Mouse (Mus musculus): ENCODE data around the gene Smyd4. TPM values are rescaled to one million over a fixed set of nuclear protein-coding genes. Genes with fewer than 3 reads are reported as not detected.

The Smyd4 gene
- polyA plus RNA-seq, 1 experiment from 2014 or later, result 13.9 TPM

- no peaks in the 10 kb centered on the region for H3K9me3 ChIP-seq (ENCODE audit: control insufficient read depth, low read length)
- 88% methylated on average over 9 of the region's 9 CpGs for WGBS
- ATAC-seq (ENCODE audit: low FRiP score), result no peak
Observed at GRCm38 (mm10) chr11:75429019-75429705, 80.9 kb downstream of the Smyd4 start.

GRCm38 (mm10) chr11:75431307-75431706, 83.1 kb downstream of the Smyd4 start:
- H3K36me3 ChIP-seq (ENCODE audit: control insufficient read depth, insufficient read depth, low read length), result no peaks in the 10 kb centered on the region
- no peaks in the 10 kb centered on the region for H3K27me3 ChIP-seq (ENCODE audit: control insufficient read depth, insufficient read depth, low read length)
- no peak overlapping the region for H3K27ac ChIP-seq (ENCODE audit: low read depth, low read length)
- DNase-seq (ENCODE audit: low spot score) (no peak), ATAC-seq (ENCODE audit: low FRiP score) (no peak)
- H3K4me1 ChIP-seq (replicated peaks; ENCODE audit: control insufficient read depth, insufficient read depth, low read length), result no peaks in the 10 kb centered on the region
- no peak overlapping the region for H3K4me3 ChIP-seq (ENCODE audit: low read depth, low read length)
- H3K9me3 ChIP-seq (ENCODE audit: control insufficient read depth, low read length), result no peaks in the 10 kb centered on the region
- no peak overlapping the region for H3K4me2 ChIP-seq (replicated peaks; ENCODE audit: low read depth, low read length)
- WGBS, result 84% methylated on average over 11 of the region's 11 CpGs
- no peak overlapping the region for H3K9ac ChIP-seq (ENCODE audit: low read depth, low read length)

More at GRCm38 (mm10) chr11:75429019-75429705, 80.9 kb downstream of the Smyd4 start:
- H3K27ac ChIP-seq (ENCODE audit: low read depth, low read length), result no peak overlapping the region
- H3K4me2 ChIP-seq (replicated peaks; ENCODE audit: low read depth, low read length), result no peak overlapping the region
- no peak overlapping the region for H3K9ac ChIP-seq (ENCODE audit: low read depth, low read length)
- H3K36me3 ChIP-seq (ENCODE audit: control insufficient read depth, insufficient read depth, low read length), result no peaks in the 10 kb centered on the region
- H3K4me1 ChIP-seq (replicated peaks; ENCODE audit: control insufficient read depth, insufficient read depth, low read length), result no peaks in the 10 kb centered on the region
- no peak for DNase-seq (ENCODE audit: low spot score)
- H3K4me3 ChIP-seq (ENCODE audit: low read depth, low read length), result no peak overlapping the region
- no peaks in the 10 kb centered on the region for H3K27me3 ChIP-seq (ENCODE audit: control insufficient read depth, insufficient read depth, low read length)

- no peak for DNase-seq (ENCODE audit: low spot score)
- no peak for ATAC-seq (ENCODE audit: low FRiP score)
- no peaks in the 10 kb centered on the region for H3K27me3 ChIP-seq (ENCODE audit: control insufficient read depth, insufficient read depth, low read length)
- no peaks in the 10 kb centered on the region for H3K36me3 ChIP-seq (ENCODE audit: control insufficient read depth, insufficient read depth, low read length)
- WGBS, result 90% methylated on average over 5 of the region's 5 CpGs
- H3K9me3 ChIP-seq (ENCODE audit: control insufficient read depth, low read length), result no peaks in the 10 kb centered on the region
- H3K9ac ChIP-seq (ENCODE audit: low read depth, low read length), result no peak overlapping the region
- no peak overlapping the region for H3K4me2 ChIP-seq (replicated peaks; ENCODE audit: low read depth, low read length)
- no peaks in the 10 kb centered on the region for H3K4me1 ChIP-seq (replicated peaks; ENCODE audit: control insufficient read depth, insufficient read depth, low read length)
- no peak overlapping the region for H3K4me3 ChIP-seq (ENCODE audit: low read depth, low read length)
- H3K27ac ChIP-seq (ENCODE audit: low read depth, low read length), result no peak overlapping the region
Observed at GRCm38 (mm10) chr11:75434138-75434537, 85.9 kb downstream of the Smyd4 start.

- DNase-seq (ENCODE audit: low spot score), result no peak
- no peaks in the 10 kb centered on the region for H3K27me3 ChIP-seq (ENCODE audit: control insufficient read depth, insufficient read depth, low read length)
- no peak overlapping the region for H3K27ac ChIP-seq (ENCODE audit: low read depth, low read length)
- H3K4me3 ChIP-seq (ENCODE audit: low read depth, low read length), result no peak overlapping the region
- no peak for ATAC-seq (ENCODE audit: low FRiP score)
- no peaks in the 10 kb centered on the region for H3K9me3 ChIP-seq (ENCODE audit: control insufficient read depth, low read length)
- no peak overlapping the region for H3K9ac ChIP-seq (ENCODE audit: low read depth, low read length)
- WGBS, result 88% methylated on average over 13 of the region's 13 CpGs
- H3K36me3 ChIP-seq (ENCODE audit: control insufficient read depth, insufficient read depth, low read length), result no peaks in the 10 kb centered on the region
- no peaks in the 10 kb centered on the region for H3K4me1 ChIP-seq (replicated peaks; ENCODE audit: control insufficient read depth, insufficient read depth, low read length)
- no peak overlapping the region for H3K4me2 ChIP-seq (replicated peaks; ENCODE audit: low read depth, low read length)
Observed at GRCm38 (mm10) chr11:75438194-75438593, 90.0 kb downstream of the Smyd4 start.

GRCm38 (mm10) chr11:75438804-75439203, 90.6 kb downstream of the Smyd4 start:
- H3K4me3 ChIP-seq (ENCODE audit: low read depth, low read length), result no peak overlapping the region
- DNase-seq (ENCODE audit: low spot score), result no peak
- no peaks in the 10 kb centered on the region for H3K36me3 ChIP-seq (ENCODE audit: control insufficient read depth, insufficient read depth, low read length)
- no peak overlapping the region for H3K27ac ChIP-seq (ENCODE audit: low read depth, low read length)
- H3K4me1 ChIP-seq (replicated peaks; ENCODE audit: control insufficient read depth, insufficient read depth, low read length), result no peaks in the 10 kb centered on the region
- H3K9me3 ChIP-seq (ENCODE audit: control insufficient read depth, low read length), result no peaks in the 10 kb centered on the region
- no peaks in the 10 kb centered on the region for H3K27me3 ChIP-seq (ENCODE audit: control insufficient read depth, insufficient read depth, low read length)
- WGBS, result 91% methylated on average over 3 of the region's 3 CpGs
- no peak for ATAC-seq (ENCODE audit: low FRiP score)
- no peak overlapping the region for H3K4me2 ChIP-seq (replicated peaks; ENCODE audit: low read depth, low read length)
- H3K9ac ChIP-seq (ENCODE audit: low read depth, low read length), result no peak overlapping the region

GRCm38 (mm10) chr11:75439363-75439762, 91.1 kb downstream of the Smyd4 start, which contains the start of gene Serpinf2:
Serpinf2 (minus strand) TSS chr11:75439591.
- Histone ChIP-seq H3K27ac (ENCODE audit: low read depth, low read length) (no peak within 1 kb of the TSS), H3K9me3 (ENCODE audit: control insufficient read depth, low read length) (no peaks in the 10 kb centered on the region), H3K36me3 (ENCODE audit: control insufficient read depth, insufficient read depth, low read length) (no peaks in the 10 kb centered on the region), H3K4me3 (ENCODE audit: low read depth, low read length) (no peak within 1 kb of the TSS), H3K27me3 (ENCODE audit: control insufficient read depth, insufficient read depth, low read length) (no peaks in the 10 kb centered on the region), H3K4me2 (replicated peaks; ENCODE audit: low read depth, low read length) (no peak within 1 kb of the TSS), H3K9ac (ENCODE audit: low read depth, low read length) (no peak within 1 kb of the TSS), H3K4me1 (replicated peaks; ENCODE audit: control insufficient read depth, insufficient read depth, low read length) (no peaks in the 10 kb centered on the region)
- no peak for DNase-seq (ENCODE audit: low spot score)
- 93% methylated on average over 6 of the region's 6 CpGs for WGBS
- ATAC-seq (ENCODE audit: low FRiP score), result no peak

- no peak for DNase-seq (ENCODE audit: low spot score)
- Histone ChIP-seq H3K27me3 (ENCODE audit: control insufficient read depth, insufficient read depth, low read length) (no peaks in the 10 kb centered on the region), H3K9ac (ENCODE audit: low read depth, low read length) (no peak overlapping the region), H3K4me1 (replicated peaks; ENCODE audit: control insufficient read depth, insufficient read depth, low read length) (no peaks in the 10 kb centered on the region), H3K27ac (ENCODE audit: low read depth, low read length) (no peak overlapping the region), H3K4me2 (replicated peaks; ENCODE audit: low read depth, low read length) (no peak overlapping the region), H3K36me3 (ENCODE audit: control insufficient read depth, insufficient read depth, low read length) (no peaks in the 10 kb centered on the region), H3K4me3 (ENCODE audit: low read depth, low read length) (no peak overlapping the region), H3K9me3 (ENCODE audit: control insufficient read depth, low read length) (no peaks in the 10 kb centered on the region)
- no peak for ATAC-seq (ENCODE audit: low FRiP score)
- 94% methylated on average over 3 of the region's 3 CpGs for WGBS
Observed at GRCm38 (mm10) chr11:75439951-75440350, 91.7 kb downstream of the Smyd4 start.

- no peak for DNase-seq (ENCODE audit: low spot score)
- Histone ChIP-seq H3K4me2 (replicated peaks; ENCODE audit: low read depth, low read length) (no peak overlapping the region), H3K4me3 (ENCODE audit: low read depth, low read length) (no peak overlapping the region), H3K27ac (ENCODE audit: low read depth, low read length) (no peak overlapping the region), H3K4me1 (replicated peaks; ENCODE audit: control insufficient read depth, insufficient read depth, low read length) (no peaks in the 10 kb centered on the region), H3K9ac (ENCODE audit: low read depth, low read length) (no peak overlapping the region), H3K36me3 (ENCODE audit: control insufficient read depth, insufficient read depth, low read length) (no peaks in the 10 kb centered on the region), H3K27me3 (ENCODE audit: control insufficient read depth, insufficient read depth, low read length) (no peaks in the 10 kb centered on the region), H3K9me3 (ENCODE audit: control insufficient read depth, low read length) (no peaks in the 10 kb centered on the region)
- no peak for ATAC-seq (ENCODE audit: low FRiP score)
- WGBS, result 87% methylated on average over 7 of the region's 7 CpGs
Observed at GRCm38 (mm10) chr11:75441034-75441433, 92.8 kb downstream of the Smyd4 start.

- WGBS, result 85% methylated on average over 16 of the region's 16 CpGs
- Histone ChIP-seq H3K9ac (ENCODE audit: low read depth, low read length) (no peak overlapping the region), H3K9me3 (ENCODE audit: control insufficient read depth, low read length) (no peaks in the 10 kb centered on the region), H3K27ac (ENCODE audit: low read depth, low read length) (no peak overlapping the region), H3K36me3 (ENCODE audit: control insufficient read depth, insufficient read depth, low read length) (no peaks in the 10 kb centered on the region), H3K4me3 (ENCODE audit: low read depth, low read length) (no peak overlapping the region), H3K4me1 (replicated peaks; ENCODE audit: control insufficient read depth, insufficient read depth, low read length) (no peaks in the 10 kb centered on the region), H3K27me3 (ENCODE audit: control insufficient read depth, insufficient read depth, low read length) (no peaks in the 10 kb centered on the region), H3K4me2 (replicated peaks; ENCODE audit: low read depth, low read length) (no peak overlapping the region)
- DNase-seq (ENCODE audit: low spot score) (no peak), ATAC-seq (ENCODE audit: low FRiP score) (no peak)
Observed at GRCm38 (mm10) chr11:75441601-75442000, 93.4 kb downstream of the Smyd4 start.

Measured in hindbrain, embryonic 11.5 days (tissue).